Mouse (Mus musculus): ENCODE results near the gene Eml4.

Eml4 gene

DNA sequence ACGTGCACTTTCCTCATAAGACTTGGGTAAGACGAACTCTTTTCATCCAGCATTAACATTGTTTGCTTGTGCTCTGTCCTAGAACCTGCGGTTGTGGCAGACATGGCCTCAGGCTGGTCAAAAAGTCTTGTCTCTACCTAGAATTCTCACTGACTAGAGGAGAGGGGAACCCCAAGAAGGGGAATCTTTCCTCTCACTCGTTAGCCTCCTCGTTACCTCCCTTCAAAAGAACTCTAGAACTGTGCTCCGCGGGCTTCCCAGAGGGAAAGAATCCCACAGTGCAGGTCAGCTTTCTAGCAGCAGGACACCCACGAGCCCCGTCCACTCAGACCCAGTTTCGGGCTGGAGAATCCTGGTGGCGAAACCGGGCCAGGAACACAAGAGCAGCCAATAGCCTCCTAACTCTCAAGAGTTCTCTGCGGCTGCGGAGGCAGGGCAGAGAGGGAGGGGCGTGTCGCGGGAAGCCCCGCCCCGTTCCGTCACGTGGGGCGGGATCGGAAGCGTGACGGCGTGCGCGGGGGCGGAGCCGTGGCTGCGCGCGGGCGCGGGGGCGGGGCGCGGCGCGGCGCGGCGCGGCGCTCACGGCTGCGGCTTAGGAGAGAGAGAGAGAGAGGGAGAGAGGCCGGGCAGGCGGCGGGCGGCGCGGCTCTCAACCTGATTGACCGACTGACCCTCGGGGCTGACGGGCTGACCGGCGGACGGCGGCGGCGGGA, at the start of gene Eml4:
Eml4 (plus strand) TSS at position 553 of the 713 bp plus-strand sequence.
- peak; percentile 91 to 93 for DNase-seq (ENCODE audit: low spot score in 2 of 2)

DNA sequence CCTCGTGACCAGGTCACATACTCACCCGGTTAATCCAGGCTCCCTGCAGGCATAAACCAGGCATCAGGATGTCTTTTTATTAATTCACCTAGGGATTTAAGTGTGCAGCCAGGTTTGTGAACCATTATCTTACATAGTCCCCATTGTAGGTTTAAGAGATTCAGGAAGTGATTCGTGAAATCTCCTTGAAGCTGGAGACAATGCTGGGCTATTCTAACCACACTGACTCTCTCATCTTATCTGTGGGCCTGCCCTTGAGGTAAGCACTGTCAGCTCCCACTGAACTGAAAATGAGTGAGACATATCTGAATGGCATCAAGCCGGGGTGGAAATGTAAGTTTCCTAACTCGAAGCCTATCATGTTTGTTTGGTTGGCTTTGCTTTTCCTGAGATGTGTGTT, 49.3 kb upstream of the Eml4 start:
- no peak for DNase-seq (ENCODE audit: low spot score in 2 of 2)

DNA sequence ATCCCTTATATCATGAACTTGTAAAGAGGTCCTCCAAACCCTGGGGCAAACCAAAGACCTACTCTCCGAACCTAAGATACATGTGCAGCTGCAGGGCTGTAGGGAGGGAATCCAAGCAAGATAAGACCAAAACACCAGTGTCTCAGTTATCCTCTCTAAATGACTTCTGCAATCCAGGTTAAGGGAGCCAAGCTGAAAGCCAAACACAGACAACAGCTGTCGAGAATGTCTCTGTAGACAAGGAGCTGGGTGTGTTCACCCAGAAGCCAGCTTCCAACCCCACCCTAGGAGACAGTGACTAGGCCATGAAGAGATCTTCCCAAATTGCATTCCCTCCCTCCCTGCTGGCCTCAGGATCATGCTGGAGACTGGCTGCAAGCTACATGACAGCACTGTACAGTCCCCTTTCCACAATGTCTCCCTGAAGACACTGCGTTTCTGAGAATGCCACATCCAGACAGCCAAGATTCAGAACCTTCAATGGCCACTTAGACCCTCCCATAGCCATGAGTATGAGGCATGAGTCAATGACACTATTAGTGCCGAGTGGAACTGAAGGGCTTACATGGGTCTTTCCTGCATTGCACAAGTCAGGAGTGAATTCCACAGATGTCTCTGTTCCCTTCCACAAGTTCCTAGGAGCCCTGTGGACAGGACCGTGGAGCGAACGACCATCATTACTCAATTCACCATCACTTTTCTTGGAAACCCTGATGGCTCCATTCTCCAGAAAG, 46.5 kb upstream of the Eml4 start:
- no peak for DNase-seq (ENCODE audit: low spot score in 2 of 2)

DNA sequence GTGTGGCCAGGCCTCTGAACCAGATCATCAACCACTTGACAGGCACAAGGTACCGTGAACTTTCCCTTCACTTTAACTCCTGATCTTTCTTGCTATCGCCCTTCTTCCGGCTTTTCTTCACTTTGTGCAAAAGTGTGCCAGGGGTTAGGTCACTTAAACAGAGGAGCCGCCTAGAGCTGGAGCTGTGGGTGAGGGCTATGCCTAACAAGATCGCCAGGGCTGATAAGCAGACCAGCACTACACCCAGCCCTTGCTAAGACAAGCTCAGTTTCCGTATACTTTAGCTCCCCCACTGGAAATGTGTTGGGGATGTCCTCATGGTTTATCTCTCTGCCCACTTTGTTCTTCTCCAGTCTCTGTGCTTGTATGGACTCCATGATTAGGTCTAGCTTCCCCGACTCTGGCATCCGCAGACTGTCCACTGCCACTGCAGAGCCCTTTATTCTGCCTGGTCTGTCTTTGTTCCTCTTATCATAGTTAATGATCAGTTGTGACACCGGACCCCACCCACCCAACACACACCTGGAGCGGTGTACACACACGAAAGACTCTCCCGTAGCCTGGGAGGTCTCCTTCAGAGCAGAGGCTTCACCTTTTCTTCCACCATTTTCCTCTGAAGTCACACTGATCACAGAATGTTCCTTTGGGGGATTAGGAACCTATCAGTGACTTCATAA, 43.6 kb upstream of the Eml4 start:
- DNase-seq (ENCODE audit: low spot score in 2 of 2), result no peak

- no peak for DNase-seq (ENCODE audit: low spot score in 2 of 2)
Measured at GRCm38 (mm10) chr17:83307641-83308296, 43.0 kb upstream of the Eml4 start.

- DNase-seq (ENCODE audit: low spot score in 2 of 2), result no peak
Measured at GRCm38 (mm10) chr17:83308451-83308850, 42.3 kb upstream of the Eml4 start.

GRCm38 (mm10) chr17:83309243-83309642, 41.5 kb upstream of the Eml4 start:
- no peak for DNase-seq (ENCODE audit: low spot score in 2 of 2)

DNA sequence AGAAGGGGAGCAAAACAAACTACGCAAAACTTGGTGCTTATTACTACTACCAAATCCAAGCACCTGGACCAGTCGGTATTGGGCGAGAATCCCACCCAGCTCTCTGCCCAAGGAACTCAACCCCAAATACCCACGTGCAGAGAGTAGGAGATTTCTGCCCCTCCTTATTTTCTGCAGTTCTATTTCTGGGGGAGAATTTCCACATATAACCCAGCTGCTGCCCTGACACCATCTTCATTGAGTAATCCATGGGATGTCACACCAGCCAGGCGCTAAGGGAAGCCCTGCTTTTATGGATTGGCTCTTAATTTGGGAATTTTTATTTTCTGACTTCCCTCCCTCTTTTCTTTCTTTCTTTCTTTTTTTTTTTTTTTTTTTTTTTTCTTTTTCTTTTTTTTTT, 38.9 kb upstream of the Eml4 start:
- DNase-seq (ENCODE audit: low spot score in 2 of 2), result no peak

GRCm38 (mm10) chr17:83312244-83312918, 38.4 kb upstream of the Eml4 start:
- peak in 1 of 2 experiments; percentile 20 for DNase-seq (ENCODE audit: low spot score in 2 of 2)

GRCm38 (mm10) chr17:83313046-83313689, 37.6 kb upstream of the Eml4 start:
- no peak for DNase-seq (ENCODE audit: low spot score in 2 of 2)

DNA sequence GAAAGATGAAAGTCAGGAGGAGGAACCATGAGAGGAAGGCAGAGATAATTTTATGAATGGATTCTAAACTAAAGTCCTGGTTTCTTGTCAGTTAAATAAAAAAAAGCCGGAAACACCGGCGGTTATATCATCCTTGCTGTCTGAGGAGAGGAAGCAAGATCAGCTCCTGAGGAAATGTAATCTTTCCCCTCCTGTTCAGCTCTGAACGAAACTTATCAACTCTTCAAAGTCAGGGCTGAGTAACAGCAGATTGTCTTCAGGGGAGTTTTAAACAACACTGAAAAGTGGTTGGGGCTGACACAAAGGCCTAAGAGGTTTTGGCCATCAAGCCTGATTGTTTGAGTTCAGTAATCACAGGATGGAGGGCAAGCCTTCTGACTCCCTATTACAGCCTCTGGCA, 35.3 kb upstream of the Eml4 start:
- no peak for DNase-seq (ENCODE audit: low spot score in 2 of 2)

DNA sequence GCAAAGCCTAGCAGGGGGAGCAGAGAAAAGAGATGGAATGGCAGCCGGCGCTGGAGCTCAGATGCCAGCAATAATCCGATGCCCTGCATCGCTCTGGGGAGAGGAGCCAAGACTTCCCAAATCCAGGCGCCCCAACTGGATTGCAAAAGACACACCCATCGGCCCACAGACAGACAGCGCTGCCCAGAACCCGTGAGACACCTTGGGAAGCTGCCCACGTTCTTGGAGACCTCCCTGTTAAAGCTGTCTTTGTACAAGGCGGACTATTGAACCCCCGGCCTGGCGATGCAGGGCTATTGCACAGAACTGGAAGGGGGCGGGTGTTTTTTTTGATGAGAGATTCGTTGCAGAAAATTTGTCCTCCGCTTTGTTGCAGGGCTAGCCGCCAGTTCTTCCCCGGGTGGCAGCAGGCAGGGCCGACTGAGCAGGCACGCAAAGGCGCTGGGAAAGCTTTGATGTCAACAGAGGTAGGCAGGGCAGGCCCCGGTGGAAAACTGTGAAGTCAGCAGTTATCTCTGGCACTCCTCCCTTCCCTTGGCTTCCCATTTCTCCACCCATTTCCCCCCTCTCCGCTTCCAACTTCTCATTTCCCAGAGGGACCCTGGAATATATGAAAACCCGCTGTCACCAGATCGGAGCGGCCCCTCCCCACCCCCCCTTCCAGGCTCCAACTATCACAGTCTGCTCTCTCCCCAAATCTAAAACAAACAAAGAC, 28.0 kb upstream of the Eml4 start:
- DNase-seq (ENCODE audit: low spot score in 2 of 2), result peak; percentile 9 to 12

- DNase-seq (ENCODE audit: low spot score in 2 of 2), result no peak
Measured at GRCm38 (mm10) chr17:83323410-83324268, 27.1 kb upstream of the Eml4 start.

DNA sequence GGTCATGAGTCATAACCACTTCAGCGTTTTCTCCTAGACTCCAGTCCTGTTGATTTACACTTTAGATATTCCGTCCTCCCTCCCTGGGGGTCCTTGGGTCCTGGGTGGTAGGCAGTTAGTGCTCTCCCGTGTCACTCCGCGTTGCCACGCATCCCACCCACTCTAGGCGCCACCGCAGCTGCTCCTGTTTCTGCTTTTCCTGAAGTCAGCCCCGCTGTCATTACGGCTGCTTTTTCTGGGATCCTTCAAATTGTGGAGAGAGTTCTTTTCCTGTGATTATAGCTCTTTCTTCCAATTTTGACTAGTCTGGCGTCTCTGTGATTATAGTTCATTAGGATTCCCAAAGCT, 26.5 kb upstream of the Eml4 start:
- DNase-seq (ENCODE audit: low spot score in 2 of 2), result no peak

DNA sequence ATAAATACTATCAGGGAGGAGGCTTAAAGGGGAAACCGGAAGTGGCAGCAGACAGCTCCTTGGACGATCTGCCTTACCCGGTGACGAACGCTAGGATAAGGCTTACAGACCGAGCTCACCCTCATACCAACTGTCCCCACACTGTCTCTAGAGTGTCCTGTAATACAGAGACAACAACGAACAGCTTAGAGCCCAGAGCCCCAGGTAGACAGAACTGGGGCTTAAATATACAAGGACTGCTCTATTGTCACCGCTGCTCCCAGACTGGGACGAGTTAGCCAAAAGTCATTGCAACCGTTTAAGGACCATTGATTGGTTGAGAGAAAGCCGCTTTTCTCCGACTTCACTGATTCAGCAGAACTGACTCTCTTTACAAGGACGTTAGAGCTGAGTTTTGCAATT, 15.5 kb upstream of the Eml4 start:
- no peak for DNase-seq (ENCODE audit: low spot score in 2 of 2)

DNA sequence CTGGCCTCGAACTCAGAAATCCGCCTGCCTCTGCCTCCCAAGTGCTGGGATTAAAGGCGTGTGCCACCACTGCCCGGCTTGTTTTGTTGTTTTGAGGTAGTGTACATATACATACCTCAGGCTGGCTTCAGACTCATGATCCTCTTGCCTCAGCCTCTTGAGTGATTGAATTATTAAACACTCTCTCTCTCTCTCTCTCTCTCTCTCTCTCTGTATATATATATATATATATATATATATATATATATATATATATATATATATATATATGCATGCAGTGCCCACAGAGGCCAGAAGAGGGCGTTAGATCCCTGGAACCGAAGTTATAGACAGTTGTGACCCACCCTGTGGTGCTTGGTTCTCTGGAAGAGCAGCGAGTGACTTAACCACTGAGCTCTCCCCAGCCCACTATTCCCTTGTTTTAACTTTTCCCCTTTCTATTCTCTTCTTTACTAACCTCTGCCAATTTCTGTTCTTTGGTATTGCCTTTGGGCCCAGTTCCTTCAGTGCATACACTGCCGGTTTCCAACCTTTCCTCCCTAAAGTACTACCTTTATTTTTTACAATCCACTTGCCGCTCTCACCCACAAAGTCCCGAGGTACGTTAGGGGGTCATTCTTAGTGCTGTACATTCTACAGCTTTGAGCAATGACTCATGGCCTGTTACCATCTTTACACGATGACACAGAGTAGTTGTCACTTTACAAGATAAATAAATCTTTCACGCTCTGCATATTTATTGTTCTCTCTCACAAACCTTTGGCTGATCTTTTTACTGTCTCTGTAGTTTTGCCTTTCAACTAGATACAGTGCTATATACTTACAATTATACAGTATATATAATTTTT, 13.5 kb upstream of the Eml4 start:
- no peak for DNase-seq (ENCODE audit: low spot score in 2 of 2)

DNA sequence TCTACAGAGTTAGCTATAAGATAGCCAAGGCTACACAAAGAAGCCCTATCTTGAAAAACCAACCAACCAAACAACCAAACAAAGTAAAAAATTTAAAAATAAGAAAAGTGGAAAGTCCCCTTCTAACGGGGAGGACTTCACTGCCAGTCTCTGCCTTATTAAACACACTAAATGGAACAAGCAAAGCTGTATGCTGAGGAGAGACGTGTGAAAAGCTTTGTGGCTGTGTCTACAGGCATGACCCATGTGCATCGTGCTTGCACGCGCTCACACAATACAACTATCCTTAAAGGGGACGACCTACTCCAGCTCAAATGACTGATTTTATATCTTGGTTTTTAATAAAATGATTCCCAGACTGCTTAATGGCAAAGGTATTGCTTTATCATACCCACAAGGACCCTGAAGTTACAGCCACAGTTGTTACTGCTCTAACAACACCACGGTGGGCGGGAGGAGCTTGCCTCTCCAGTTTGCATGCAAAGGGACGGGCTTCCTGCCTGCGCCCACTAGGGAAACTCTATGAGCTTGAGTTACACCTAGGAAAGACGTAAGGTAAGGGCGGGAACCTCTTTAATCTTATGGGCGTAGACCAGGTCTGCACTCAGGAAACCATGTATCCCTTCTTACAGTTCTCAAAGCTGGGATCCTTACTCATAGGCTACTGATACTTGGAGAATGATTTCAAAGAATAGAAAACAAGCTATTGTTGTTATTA, 11.2 kb upstream of the Eml4 start:
- DNase-seq (ENCODE audit: low spot score in 2 of 2), result no peak

DNA sequence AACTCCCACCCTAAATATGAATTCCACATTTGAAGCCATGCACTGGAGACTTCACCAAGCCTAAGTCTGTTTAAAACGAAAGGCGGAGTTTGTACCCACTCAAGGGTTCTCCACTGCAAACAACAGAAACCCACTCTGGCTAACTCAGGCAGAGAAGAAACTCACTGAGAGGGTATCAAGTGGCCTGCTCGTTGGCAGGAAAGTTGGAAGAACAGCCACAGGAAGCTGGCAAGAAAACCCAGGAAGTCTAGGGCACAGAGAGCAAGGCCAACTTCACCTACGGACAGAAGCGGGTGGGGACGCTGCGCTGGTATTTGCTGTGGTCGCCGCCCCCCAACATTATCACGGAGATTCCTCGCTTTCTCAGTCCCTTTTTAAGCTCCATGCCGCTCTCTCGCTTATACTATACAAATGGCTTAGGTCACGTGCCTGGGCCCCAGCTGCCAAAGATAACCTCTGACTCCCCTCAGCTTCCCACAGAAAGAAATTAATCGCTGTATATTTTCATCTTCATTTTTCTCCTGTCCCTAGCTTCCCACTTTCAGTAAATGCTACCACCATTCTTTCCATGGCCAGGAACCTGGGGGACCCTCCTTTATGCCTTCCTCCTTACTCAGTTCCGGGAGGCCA, 9.7 kb upstream of the Eml4 start:
- DNase-seq (ENCODE audit: low spot score in 2 of 2), result no peak
